Mouse (Mus musculus): ENCODE data around the gene Vars. TPM values are rescaled to one million over a fixed set of nuclear protein-coding genes. Genes with fewer than 3 reads are reported as not detected.

The Vars gene
- polyA plus RNA-seq, 1 experiment from 2014 or later: 54.8 TPM

DNA sequence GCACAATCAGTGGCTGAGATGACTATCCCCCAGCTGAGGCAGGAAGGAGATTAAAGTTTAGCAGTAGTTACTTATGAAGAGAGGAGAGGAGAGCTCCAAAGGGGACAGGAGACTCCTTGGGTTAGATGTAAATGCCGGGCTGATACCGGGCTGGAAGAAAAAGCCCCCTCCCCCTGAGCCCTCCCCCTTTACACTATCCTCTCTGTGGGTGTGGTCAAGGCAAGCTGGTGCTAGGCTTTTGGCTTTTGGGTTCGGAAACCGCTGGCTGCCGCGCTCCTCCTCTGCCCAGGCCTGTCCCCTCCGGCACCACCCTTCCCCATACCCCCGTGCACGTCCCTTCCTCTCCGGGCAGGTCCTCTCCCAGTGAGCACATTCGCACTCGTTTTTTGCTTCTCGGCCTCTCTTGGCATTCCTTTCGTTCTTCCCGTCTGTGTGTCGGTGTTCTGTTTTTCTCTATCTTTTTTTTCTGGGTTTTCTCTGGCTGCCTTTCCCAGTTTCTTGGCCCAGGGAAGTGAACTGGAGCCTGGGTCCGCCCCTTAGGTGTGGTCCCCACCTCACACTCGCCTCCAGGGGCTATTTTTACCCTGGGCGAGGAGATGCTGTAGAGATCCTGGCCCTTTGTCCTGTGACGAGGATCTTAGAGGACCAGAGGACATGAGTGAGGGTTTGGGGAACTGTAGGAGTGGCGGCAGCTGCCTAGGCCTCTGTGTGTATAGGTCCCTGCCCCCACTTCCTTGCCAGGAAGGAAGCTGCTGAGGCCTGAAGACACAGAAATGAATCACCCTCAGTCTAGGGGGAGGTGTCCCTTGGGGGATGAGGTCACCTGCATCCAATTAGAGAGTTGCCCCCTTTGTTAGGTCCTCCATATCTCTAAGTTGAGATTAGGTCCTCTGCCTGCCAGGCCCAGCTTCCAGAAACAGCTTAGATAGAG is 50.6 kb downstream of the Vars start:
- Histone ChIP-seq H3K27me3 (ENCODE audit: control insufficient read depth, insufficient read depth, low read depth, low read length) (no peaks in the 10 kb centered on the region), H3K27ac (ENCODE audit: low read length) (peak overlapping the region; percentile 71), H3K4me3 (ENCODE audit: low read depth, low read length) (peak overlapping the region; percentile 35), H3K4me2 (ENCODE audit: low read length) (peak overlapping the region; percentile 41), H3K4me1 (ENCODE audit: control insufficient read depth, insufficient read depth, low read length) (peaks cover 11% of the 10 kb centered on the region), H3K9ac (ENCODE audit: low read depth, low read length) (peak overlapping the region; percentile 30), H3K36me3 (ENCODE audit: control insufficient read depth, insufficient read depth, low read length) (no peaks in the 10 kb centered on the region), H3K9me3 (replicated peaks; ENCODE audit: control insufficient read depth, low read length, poor library complexity, severe bottlenecking) (no peaks in the 10 kb centered on the region)
- WGBS: 3% methylated on average over 21 of the region's 21 CpGs
- ATAC-seq: peak; percentile 47

DNA sequence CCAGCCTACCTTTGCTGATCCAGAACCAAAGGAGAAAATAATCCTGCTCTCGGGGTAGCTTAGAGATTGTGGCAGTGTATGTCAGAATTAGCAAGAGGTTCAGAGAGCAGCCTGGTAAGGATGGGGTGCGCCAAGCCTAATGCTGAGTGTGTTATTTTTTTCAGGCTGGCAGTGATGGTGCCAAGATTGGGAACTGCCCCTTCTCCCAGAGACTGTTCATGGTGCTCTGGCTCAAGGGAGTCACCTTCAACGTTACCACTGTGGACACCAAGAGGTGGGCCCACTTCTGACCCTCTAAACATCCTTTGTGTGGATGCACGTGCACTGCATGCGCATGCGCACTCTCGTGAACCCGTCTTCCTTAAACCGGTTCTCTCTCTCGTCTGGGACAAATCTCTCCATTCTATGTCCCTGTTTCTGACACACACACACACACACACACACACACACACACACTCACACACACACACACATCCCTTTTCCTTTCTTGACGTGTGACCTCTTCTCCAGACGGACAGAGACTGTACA is 51.5 kb downstream of the Vars start:
- no peak for ATAC-seq
- Histone ChIP-seq H3K36me3 (ENCODE audit: control insufficient read depth, insufficient read depth, low read length) (no peaks in the 10 kb centered on the region), H3K27me3 (ENCODE audit: control insufficient read depth, insufficient read depth, low read depth, low read length) (no peaks in the 10 kb centered on the region), H3K9me3 (replicated peaks; ENCODE audit: control insufficient read depth, low read length, poor library complexity, severe bottlenecking) (no peaks in the 10 kb centered on the region), H3K4me1 (ENCODE audit: control insufficient read depth, insufficient read depth, low read length) (peaks cover 11% of the 10 kb centered on the region), H3K9ac (ENCODE audit: low read depth, low read length) (no peak overlapping the region), H3K27ac (ENCODE audit: low read length) (0 out of 2 replicates have a peak overlapping the region, but pooled peaks have one; percentile 71), H3K4me3 (ENCODE audit: low read depth, low read length) (no peak overlapping the region), H3K4me2 (ENCODE audit: low read length) (peak overlapping the region; percentile 41)
- 69% methylated on average over 12 of the region's 12 CpGs for WGBS

DNA sequence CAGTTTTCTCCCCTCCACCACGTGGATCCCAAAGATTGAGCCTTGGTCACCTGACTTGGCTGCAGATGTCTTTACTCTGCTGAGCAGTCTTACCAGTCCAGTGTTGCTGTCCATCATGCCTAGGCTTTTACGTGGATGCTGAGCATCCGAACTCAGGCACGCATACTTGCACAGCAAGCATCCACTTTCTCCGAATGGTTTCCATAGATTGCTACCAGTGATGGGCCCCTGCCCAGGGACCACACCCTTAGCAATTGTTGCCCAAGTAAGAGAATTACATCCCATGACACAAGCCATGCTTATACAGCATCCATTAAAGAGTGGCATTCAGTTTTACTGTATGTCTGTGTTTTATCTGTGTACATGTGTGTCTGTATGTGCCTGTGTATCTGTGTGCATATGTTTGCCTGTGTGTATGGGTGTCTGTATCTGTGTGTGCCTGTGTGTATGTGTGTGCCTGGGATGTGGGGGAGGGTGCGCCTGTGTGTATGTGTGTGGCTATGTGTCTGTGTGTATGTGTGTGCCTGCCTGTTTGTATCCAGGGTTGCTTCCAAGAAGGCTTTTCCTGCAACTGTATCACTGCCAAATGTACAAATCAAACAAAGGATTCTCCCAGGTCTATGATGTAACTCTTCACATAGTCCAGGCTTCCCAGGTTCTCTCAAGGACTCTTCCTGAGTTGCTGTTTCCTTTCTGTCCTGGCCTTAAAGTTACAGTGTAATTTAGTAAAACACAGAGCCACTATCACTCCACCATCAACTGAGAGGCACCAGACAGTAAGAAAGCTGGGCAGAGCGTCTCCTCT is 55.1 kb downstream of the Vars start:
- H3K9me3 ChIP-seq (replicated peaks; ENCODE audit: control insufficient read depth, low read length, poor library complexity, severe bottlenecking): no peaks in the 10 kb centered on the region
- ATAC-seq: no peak
- H3K27ac ChIP-seq (ENCODE audit: low read length): no peak overlapping the region
- no peak overlapping the region for H3K4me3 ChIP-seq (ENCODE audit: low read depth, low read length)
- peaks cover 18% of the 10 kb centered on the region for H3K4me1 ChIP-seq (ENCODE audit: control insufficient read depth, insufficient read depth, low read length)
- H3K36me3 ChIP-seq (ENCODE audit: control insufficient read depth, insufficient read depth, low read length): no peaks in the 10 kb centered on the region
- no peaks in the 10 kb centered on the region for H3K27me3 ChIP-seq (ENCODE audit: control insufficient read depth, insufficient read depth, low read depth, low read length)
- H3K4me2 ChIP-seq (ENCODE audit: low read length): no peak overlapping the region
- H3K9ac ChIP-seq (ENCODE audit: low read depth, low read length): no peak overlapping the region
- 91% methylated on average over 7 of the region's 7 CpGs for WGBS

DNA sequence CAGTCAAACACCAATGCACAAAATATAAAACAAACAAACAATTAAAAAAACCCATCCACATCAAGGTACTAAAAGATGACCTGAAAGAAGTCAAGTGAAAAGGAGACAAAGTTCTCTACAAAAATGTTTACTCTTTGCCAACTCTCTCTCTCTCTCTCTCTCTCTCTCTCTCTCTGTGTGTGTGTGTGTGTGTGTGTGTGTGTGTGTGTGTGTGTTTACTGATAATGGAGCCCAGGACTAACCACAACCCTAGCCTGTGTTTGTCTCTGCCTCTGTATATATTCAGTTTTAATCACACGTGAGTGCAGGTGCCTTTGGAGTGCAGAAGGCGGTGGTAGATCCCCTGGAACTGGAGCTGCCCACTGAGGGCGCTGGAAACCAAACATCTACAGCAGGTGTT is 56.3 kb downstream of the Vars start:
- ATAC-seq: no peak
- no peak overlapping the region for H3K4me3 ChIP-seq (ENCODE audit: low read depth, low read length)
- no peaks in the 10 kb centered on the region for H3K9me3 ChIP-seq (replicated peaks; ENCODE audit: control insufficient read depth, low read length, poor library complexity, severe bottlenecking)
- peaks cover 5% of the 10 kb centered on the region; the same call in 1 of the 2 replicates for H3K36me3 ChIP-seq (ENCODE audit: control insufficient read depth, insufficient read depth, low read length)
- WGBS: 87% methylated on average over 3 of the region's 3 CpGs
- H3K4me2 ChIP-seq (ENCODE audit: low read length): no peak overlapping the region
- H3K4me1 ChIP-seq (ENCODE audit: control insufficient read depth, insufficient read depth, low read length): peaks cover 15% of the 10 kb centered on the region
- H3K27me3 ChIP-seq (ENCODE audit: control insufficient read depth, insufficient read depth, low read depth, low read length): no peaks in the 10 kb centered on the region
- no peak overlapping the region for H3K27ac ChIP-seq (ENCODE audit: low read length)
- H3K9ac ChIP-seq (ENCODE audit: low read depth, low read length): no peak overlapping the region

DNA sequence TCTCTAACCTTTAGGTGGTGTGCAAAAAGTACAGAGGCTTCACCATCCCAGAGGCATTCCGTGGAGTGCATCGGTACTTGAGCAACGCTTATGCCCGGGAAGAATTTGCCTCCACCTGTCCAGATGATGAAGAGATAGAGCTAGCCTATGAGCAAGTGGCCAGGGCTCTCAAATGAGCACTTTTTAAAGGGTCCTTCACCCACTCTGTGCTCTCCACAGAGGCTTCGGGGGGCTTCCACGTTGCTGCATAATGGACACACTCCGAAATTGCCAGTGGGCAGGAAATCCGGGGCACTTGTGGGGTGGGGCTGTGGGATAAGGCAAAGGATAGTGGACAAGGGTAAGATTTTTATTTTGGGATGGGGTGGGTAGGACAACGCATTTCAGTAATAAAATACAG is 57.5 kb downstream of the Vars start:
- H3K27ac ChIP-seq (ENCODE audit: low read length): peak overlapping the region; percentile 85
- ATAC-seq: 0 out of 2 replicates have a peak, but pooled peaks have one; percentile 0
- no peaks in the 10 kb centered on the region for H3K9me3 ChIP-seq (replicated peaks; ENCODE audit: control insufficient read depth, low read length, poor library complexity, severe bottlenecking)
- 69% methylated on average over 9 of the region's 9 CpGs for WGBS
- peak overlapping the region; percentile 94 for H3K4me2 ChIP-seq (ENCODE audit: low read length)
- H3K4me3 ChIP-seq (ENCODE audit: low read depth, low read length): peak overlapping the region; percentile 80
- H3K36me3 ChIP-seq (ENCODE audit: control insufficient read depth, insufficient read depth, low read length): peaks cover 5% of the 10 kb centered on the region; the same call in 1 of the 2 replicates
- peak overlapping the region; percentile 76; the same call in 1 of the 2 replicates for H3K9ac ChIP-seq (ENCODE audit: low read depth, low read length)
- peaks cover 15% of the 10 kb centered on the region for H3K4me1 ChIP-seq (ENCODE audit: control insufficient read depth, insufficient read depth, low read length)
- H3K27me3 ChIP-seq (ENCODE audit: control insufficient read depth, insufficient read depth, low read depth, low read length): no peaks in the 10 kb centered on the region; the same call in 1 of the 2 replicates

DNA sequence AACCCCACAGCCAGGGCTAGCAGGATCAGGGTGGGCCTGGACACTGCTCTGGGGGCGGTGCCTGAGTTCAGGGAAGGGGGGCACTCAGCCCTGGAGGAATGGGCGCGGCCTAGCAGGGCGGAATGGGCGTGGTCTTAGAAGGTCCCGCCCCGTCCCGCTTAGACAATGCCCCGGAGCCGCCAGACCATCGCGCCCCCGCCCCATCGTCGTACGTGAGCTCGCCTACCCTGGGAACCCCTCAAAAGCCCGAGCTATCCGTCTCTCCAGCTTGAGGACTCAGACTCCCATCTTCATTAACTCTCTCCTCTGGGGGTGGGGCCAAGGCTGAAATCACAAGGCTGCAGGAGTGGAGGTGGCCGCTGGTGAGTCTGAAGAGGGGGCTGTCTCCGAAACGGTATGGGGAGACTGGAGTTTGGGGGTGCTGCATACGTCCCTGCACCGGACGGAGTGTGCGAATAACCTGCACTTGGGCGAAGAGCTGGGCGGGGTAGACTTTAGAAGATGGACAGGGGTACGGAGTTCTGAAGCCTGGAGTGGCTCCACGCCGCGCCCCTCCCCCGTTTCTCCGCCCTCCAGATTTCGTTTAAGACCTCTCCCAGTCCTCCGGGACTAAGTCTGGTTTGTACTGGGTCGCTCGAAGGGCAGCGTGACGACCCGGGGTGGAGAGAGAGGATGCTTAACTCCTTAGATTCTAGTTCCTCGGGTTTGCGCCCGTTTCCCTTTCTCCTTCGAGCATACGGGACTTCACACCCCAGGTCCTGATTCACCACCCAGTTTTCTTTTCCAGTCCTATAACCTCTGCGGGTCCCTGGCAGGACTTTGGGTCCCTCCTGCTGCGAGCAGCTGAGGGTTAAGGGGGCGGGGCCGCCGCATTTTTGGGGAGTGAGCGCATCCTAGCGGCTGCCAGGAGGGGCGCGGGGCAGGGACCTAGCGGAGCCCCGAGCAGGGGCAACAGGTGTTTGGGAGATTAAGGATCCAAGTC is 58.4 kb downstream of the Vars start, which contains the start of gene Ddah2:
Gene Ddah2 (plus strand): TSS at position 125 of the 982 bp plus-strand sequence.
- Histone ChIP-seq H3K9ac (ENCODE audit: low read depth, low read length) (peak within 1 kb of the TSS; percentile 76), H3K36me3 (ENCODE audit: control insufficient read depth, insufficient read depth, low read length) (peaks cover 5% of the 10 kb centered on the region; the same call in 1 of the 2 replicates), H3K27me3 (ENCODE audit: control insufficient read depth, insufficient read depth, low read depth, low read length) (peaks cover 7% of the 10 kb centered on the region; the same call in 1 of the 2 replicates), H3K9me3 (replicated peaks; ENCODE audit: control insufficient read depth, low read length, poor library complexity, severe bottlenecking) (no peaks in the 10 kb centered on the region), H3K4me3 (ENCODE audit: low read depth, low read length) (peak within 1 kb of the TSS; percentile 80), H3K4me1 (ENCODE audit: control insufficient read depth, insufficient read depth, low read length) (peaks cover 15% of the 10 kb centered on the region), H3K27ac (ENCODE audit: low read length) (peak within 1 kb of the TSS; percentile 85), H3K4me2 (ENCODE audit: low read length) (peak within 1 kb of the TSS; percentile 94)
- ATAC-seq: peak; percentile 89
- under 1% methylated on average over 57 of the region's 57 CpGs for WGBS

DNA sequence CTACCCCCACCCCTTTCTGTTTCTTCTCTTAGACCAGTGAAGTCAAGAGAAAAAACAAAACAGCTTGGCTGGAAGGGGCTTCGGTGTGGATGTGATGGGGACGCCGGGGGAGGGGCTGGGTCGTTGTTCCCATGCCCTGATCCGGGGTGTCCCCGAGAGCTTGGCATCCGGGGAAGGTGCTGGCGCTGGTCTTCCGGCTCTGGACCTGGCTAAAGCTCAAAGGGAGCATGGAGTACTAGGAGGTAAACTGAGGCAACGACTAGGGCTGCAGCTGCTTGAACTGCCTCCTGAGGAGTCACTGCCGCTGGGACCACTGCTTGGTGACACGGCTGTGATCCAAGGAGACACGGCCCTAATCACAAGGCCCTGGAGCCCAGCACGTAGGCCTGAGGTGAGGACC is 59.3 kb downstream of the Vars start:
- Histone ChIP-seq H3K9me3 (replicated peaks; ENCODE audit: control insufficient read depth, low read length, poor library complexity, severe bottlenecking) (no peaks in the 10 kb centered on the region), H3K27me3 (ENCODE audit: control insufficient read depth, insufficient read depth, low read depth, low read length) (peaks cover 16% of the 10 kb centered on the region), H3K36me3 (ENCODE audit: control insufficient read depth, insufficient read depth, low read length) (peaks cover 5% of the 10 kb centered on the region; the same call in 1 of the 2 replicates), H3K27ac (ENCODE audit: low read length) (no peak overlapping the region), H3K4me3 (ENCODE audit: low read depth, low read length) (peak overlapping the region; percentile 80), H3K4me1 (ENCODE audit: control insufficient read depth, insufficient read depth, low read length) (peaks cover 19% of the 10 kb centered on the region), H3K4me2 (ENCODE audit: low read length) (peak overlapping the region; percentile 94), H3K9ac (ENCODE audit: low read depth, low read length) (peak overlapping the region; percentile 76)
- ATAC-seq: peak; percentile 2; the same call in 1 of the 2 replicates
- 16% methylated on average over 14 of the region's 14 CpGs for whole genome bisulfite sequencing

All from midbrain, embryonic 16.5 days (tissue).